Mouse (Mus musculus): ENCODE results near the gene Shcbp1l. TPM values are rescaled to one million over a fixed set of nuclear protein-coding genes. Genes with fewer than 3 reads are reported as not detected.

Gene Shcbp1l
- total RNA-seq, 2 experiments from 2014 or later: 4.3 to 4.4 TPM

GRCm38 (mm10) chr1:153417805-153418204, 7.2 kb upstream of the Shcbp1l start:
- DNase-seq (ENCODE audit: low spot score in 2 of 2): peak in 1 of 2 experiments; percentile 61

GRCm38 (mm10) chr1:153424271-153424670, 691 bp upstream of the Shcbp1l start:
- peak in 1 of 2 experiments; percentile 24 for DNase-seq (ENCODE audit: low spot score in 2 of 2)

- DNase-seq (ENCODE audit: low spot score in 2 of 2): no peak
Measured at GRCm38 (mm10) chr1:153431158-153431557, 6.2 kb downstream of the Shcbp1l start.

- no peak for DNase-seq (ENCODE audit: low spot score in 2 of 2)
Measured at GRCm38 (mm10) chr1:153431701-153432100, 6.7 kb downstream of the Shcbp1l start.

GRCm38 (mm10) chr1:153432329-153432728, 7.4 kb downstream of the Shcbp1l start:
- DNase-seq (ENCODE audit: low spot score in 2 of 2): no peak

GRCm38 (mm10) chr1:153433851-153434589, 9.1 kb downstream of the Shcbp1l start:
- no peak for DNase-seq (ENCODE audit: low spot score in 2 of 2)

- DNase-seq (ENCODE audit: low spot score in 2 of 2): no peak
Measured at GRCm38 (mm10) chr1:153437536-153437935, 12.6 kb downstream of the Shcbp1l start.

- DNase-seq (ENCODE audit: low spot score in 2 of 2): no peak
Measured at GRCm38 (mm10) chr1:153440752-153441151, 15.8 kb downstream of the Shcbp1l start.

- no peak for DNase-seq (ENCODE audit: low spot score in 2 of 2)
Measured at GRCm38 (mm10) chr1:153441656-153442055, 16.7 kb downstream of the Shcbp1l start.

GRCm38 (mm10) chr1:153443019-153443418, 18.1 kb downstream of the Shcbp1l start:
- DNase-seq (ENCODE audit: low spot score in 2 of 2): no peak

GRCm38 (mm10) chr1:153443632-153444031, 18.7 kb downstream of the Shcbp1l start:
- DNase-seq (ENCODE audit: low spot score in 2 of 2): no peak

GRCm38 (mm10) chr1:153446120-153446831, 21.3 kb downstream of the Shcbp1l start:
- no peak for DNase-seq (ENCODE audit: low spot score in 2 of 2)

GRCm38 (mm10) chr1:153451237-153452154, 26.5 kb downstream of the Shcbp1l start:
- DNase-seq (ENCODE audit: low spot score in 2 of 2): peak; percentile 21 to 72

- no peak for DNase-seq (ENCODE audit: low spot score in 2 of 2)
Measured at GRCm38 (mm10) chr1:153453146-153453642, 28.2 kb downstream of the Shcbp1l start.

- no peak for DNase-seq (ENCODE audit: low spot score in 2 of 2)
Measured at GRCm38 (mm10) chr1:153456137-153456536, 31.2 kb downstream of the Shcbp1l start.

- no peak for DNase-seq (ENCODE audit: low spot score in 2 of 2)
Measured at GRCm38 (mm10) chr1:153461796-153462195, 36.8 kb downstream of the Shcbp1l start.

GRCm38 (mm10) chr1:153479296-153479695, 54.3 kb downstream of the Shcbp1l start:
- DNase-seq (ENCODE audit: low spot score in 2 of 2): peak in 1 of 2 experiments; percentile 26

GRCm38 (mm10) chr1:153480386-153481024, 55.5 kb downstream of the Shcbp1l start:
- peak in 1 of 2 experiments; percentile 70 for DNase-seq (ENCODE audit: low spot score in 2 of 2)

GRCm38 (mm10) chr1:153481025-153481412, 56.1 kb downstream of the Shcbp1l start:
- no peak for DNase-seq (ENCODE audit: low spot score in 2 of 2)

- DNase-seq (ENCODE audit: low spot score in 2 of 2): no peak
Measured at GRCm38 (mm10) chr1:153485201-153485796, 60.3 kb downstream of the Shcbp1l start.
